Mouse (Mus musculus) retina, postnatal 7 days (tissue): ENCODE measurements at regions not wholly inside any gene's neighbourhood (a gene's known extent, or its start where the extent isn't known, plus 50 kb on each side); places are given as distances from the start of the nearest gene placed in this dataset.

Experiments
- DNase-seq: peaks from one replicate; pipeline ENCODE4 v3.0.0-alpha.2; 2012; ENCODE audit warnings: low read depth, low spot score

DNA sequence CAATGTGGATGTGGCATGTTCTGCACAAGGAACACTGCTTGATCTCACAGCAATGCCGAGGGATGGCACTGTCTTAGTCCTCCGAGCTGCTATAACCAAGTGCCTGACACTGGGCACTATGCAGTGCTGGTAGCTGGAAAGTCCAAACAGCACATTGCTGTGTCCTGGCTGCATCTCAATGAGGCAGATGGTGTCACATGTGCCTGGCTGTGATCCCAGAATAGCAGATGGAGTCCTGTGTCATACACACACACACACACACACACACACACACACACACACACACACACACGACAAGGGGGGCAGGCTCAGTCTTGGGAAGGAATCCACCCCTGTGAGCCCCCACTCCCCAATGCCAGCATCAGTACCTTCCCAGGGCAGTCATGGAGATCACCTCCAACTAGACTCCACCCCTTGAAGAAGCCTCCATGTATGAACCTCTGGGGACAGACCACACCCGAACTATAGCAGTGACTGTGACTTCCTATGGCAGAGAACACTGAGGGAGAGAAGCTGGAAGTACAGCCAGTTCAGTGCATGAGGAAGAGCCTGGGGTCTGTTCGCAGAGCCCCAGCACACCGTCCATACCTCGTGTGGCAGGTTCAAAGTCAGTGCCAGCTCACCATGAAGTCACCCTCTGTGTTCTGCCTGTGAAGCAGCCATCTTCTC, 160.3 kb downstream of the Cryba4 start:
- DNase-seq: peak; percentile 50

DNA sequence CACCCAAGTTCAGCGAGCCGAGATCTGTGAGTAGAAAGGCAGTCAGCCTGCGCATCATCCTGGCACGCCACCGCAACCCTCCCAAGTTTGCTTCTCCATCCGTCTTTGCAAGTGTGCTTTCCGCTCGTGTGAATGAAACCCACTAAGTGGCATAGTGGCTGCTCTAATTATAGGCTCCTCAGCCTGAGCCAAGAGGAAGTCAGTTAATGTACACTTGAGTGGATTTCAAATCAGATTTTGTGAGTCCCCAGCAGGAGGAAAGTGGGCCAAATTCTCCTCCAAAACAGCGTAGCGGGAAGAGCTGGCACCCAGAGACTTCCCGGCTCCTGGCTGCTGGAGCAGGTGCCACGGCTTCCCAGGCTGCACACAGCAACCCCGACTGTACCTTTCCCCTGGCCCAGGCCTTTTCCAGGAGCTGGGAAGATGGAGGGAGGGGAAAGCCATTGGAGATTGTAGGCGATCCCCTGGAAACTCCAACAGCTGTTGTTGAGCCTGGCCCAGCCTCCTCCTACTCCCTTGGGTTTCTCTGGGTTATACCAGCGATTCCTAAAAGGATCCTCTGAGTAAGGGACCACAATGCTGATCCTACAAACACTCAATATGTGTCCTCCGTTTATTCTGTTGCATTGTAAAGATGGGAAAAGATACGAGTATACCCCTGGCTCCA, 158.3 kb downstream of the Cryba4 start:
- DNase-seq: no peak

DNA sequence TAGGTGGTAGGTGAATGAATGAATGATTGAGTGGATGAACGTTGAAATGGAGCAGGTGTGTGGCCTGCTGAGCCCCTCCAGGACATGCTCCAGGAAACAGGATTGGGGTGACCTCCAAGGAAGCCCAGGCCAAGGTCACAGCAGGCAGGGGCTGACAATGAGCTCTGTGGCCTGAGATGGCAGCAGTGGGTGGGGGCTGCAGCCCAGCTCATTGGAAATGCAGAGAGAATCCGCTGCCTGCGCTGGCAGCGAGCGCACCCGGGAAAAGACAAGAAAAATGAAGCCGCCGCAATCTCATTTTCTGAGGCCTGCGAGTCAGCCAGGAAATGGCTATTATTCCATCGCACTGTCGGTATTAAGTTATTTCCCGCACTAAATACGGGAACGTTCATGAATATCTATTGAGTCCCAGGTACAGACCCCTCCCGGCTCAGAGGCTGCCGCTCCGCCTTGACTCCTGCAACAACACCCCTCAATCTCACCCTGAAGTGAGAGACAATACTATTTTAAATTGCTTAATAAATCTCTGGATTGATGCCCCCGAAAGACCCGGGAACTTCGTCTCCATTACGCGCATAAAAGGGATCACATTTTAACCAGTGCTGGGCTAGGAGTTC, 153.7 kb downstream of the Cryba4 start:
- no peak for DNase-seq

GRCm38 (mm10) chr5:112101739-112102590, 150.4 kb downstream of the Cryba4 start:
- DNase-seq: no peak

GRCm38 (mm10) chr5:112110306-112110969, 141.9 kb downstream of the Cryba4 start:
- no peak for DNase-seq

DNA sequence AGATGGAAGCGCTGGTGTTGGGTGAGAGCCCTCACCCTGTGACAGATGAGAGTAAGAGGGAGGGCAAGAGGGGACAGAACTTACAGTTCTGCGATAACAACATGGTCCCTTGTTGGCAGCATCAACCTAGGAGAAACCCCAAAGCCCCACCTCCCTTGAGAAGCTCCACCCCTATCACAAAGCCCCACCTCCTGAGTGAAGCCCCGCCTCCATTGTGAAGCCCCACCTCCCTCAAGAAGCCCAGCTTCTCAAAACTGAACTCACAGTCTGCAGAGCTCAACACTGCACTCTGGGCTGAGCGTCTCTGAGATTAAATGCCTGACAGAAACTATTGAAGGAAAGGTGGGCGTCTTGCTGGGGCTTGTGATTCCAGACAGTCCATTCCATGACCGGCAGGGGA, 131.6 kb downstream of the Cryba4 start:
- DNase-seq: no peak

- DNase-seq: no peak
These were observed 130.8 kb downstream of the Cryba4 start for GRCm38 (mm10) chr5:112121554-112121953.

DNA sequence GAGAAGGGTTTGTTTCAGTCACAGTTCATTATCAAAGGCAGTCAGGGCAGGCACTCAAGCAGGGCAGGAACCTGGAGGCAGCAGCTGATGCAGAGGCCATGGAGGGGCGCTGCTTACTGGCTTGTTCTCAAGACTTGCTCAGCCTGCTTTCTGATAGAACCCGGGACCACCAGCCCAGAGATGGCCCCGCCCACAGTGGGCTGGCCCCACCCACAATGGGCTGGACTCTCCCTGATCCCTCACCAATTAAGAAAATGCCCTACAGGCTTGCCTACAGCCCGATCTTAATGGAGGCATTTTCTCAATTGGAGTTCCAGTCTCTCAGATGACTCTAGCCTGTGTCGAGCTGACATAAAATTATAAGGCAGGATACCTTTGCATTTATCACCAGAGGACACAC, 129.7 kb downstream of the Cryba4 start:
- DNase-seq: no peak

GRCm38 (mm10) chr5:112127171-112127570, 125.1 kb downstream of the Cryba4 start:
- no peak for DNase-seq

DNA sequence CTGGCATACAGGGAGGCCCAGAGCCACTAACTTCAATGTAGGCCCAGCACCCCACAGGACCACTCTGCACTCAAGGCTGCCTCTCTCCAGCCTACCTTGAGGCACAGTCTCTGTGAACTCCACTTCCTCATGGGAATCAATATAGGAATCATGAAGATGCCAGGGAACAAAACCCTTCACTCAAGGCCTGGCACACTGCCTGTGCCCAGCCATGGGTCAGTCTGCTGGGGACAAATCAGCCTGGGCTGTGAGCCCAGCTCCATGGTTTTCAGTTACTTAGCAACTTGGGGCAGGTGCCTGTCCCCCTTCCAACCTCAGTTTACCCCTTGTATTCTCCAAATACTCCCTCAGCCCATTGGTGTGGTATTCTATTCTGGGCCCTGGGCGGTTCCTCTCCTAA, 119.6 kb downstream of the Cryba4 start:
- DNase-seq: no peak

GRCm38 (mm10) chr5:112133688-112134573, 118.4 kb downstream of the Cryba4 start:
- peak; percentile 45 for DNase-seq

- no peak for DNase-seq
These were observed 115.7 kb downstream of the Cryba4 start for GRCm38 (mm10) chr5:112136646-112137045.

- DNase-seq: no peak
These were observed 114.1 kb downstream of the Cryba4 start for GRCm38 (mm10) chr5:112138246-112138645.

GRCm38 (mm10) chr5:112142731-112143130, 109.6 kb downstream of the Cryba4 start:
- no peak for DNase-seq

DNA sequence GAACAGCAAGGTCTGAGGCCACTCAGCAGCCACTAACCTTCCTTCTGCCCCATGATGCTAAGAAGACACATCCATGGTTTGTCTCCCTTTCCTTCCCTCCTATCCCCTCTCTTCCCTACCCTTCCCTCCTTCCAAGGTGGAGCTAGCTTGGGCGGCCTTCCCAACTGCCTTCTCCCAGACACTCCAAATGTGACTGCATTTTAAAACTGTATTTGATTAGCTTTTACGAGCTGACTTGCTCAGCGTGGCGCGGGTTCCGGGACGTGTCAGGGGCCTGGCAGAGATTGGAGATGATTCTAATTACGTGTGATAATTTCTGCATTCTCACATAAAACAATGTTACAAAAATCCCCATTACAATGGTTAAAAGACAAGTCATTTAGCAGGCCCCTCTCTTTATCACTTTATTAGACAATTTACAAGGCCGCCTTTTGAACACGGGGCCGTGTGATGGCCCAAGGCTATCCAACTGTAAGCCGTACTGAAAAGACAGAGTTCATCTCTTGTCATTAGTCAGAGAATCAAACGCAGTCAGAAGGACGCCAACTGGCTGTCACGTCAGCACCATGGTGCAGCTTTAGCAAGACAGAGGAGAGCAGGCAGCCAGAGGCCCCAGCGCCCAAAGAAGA, 108.2 kb downstream of the Cryba4 start:
- no peak for DNase-seq

- peak; percentile 63 for DNase-seq
These were observed 98.6 kb downstream of the Cryba4 start for GRCm38 (mm10) chr5:112153675-112154085.

GRCm38 (mm10) chr5:112154650-112155049, 97.7 kb downstream of the Cryba4 start:
- no peak for DNase-seq

- no peak for DNase-seq
These were observed 97.3 kb downstream of the Cryba4 start for GRCm38 (mm10) chr5:112155051-112155450.

- DNase-seq: no peak
These were observed 96.3 kb downstream of the Cryba4 start for GRCm38 (mm10) chr5:112156005-112156404.
